Mouse (Mus musculus) naive thymus-derived CD4-positive, alpha-beta T cell, adult 2 months (primary cell): ENCODE measurements at regions not wholly inside any gene's neighbourhood (a gene's known extent, or its start where the extent isn't known, plus 50 kb on each side); places are given as distances from the start of the nearest gene placed in this dataset.
A peak's percentile ranks its signal among the peaks of the same experiment; 100 is the strongest.

ENCODE experiments used
- DNase-seq: peaks from one replicate; pipeline ENCODE4 v3.0.0-alpha.2; 2011; ENCODE audit warnings: low read depth

GRCm38 (mm10) chr1:43367151-43367895, 77.1 kb upstream of the Nck2 start:
- no peak for DNase-seq

- DNase-seq: no peak
These were observed 72.5 kb upstream of the Nck2 start for GRCm38 (mm10) chr1:43371863-43372262.

DNA sequence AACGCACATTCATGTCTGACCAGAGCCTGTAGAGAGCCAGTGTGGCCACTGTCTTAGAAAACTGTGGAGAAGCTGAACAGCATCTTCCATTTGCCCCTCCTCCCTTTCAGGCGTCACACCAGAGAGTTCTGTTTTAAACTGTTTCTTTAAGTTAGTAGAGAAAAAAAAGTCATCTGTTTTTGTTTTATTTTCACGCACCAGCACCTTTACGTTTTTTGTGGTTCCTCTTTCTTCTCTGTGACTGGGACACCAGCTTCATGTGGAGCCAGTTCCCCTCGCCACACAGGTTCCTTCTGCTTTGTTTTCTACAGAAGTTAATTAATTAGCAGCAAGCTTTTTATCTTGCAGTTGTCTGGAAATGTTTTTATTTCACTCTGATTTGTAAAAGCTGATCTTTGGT, 69.4 kb upstream of the Nck2 start:
- peak; percentile 29 for DNase-seq

GRCm38 (mm10) chr1:43375851-43376250, 68.5 kb upstream of the Nck2 start:
- peak; percentile 10 for DNase-seq

DNA sequence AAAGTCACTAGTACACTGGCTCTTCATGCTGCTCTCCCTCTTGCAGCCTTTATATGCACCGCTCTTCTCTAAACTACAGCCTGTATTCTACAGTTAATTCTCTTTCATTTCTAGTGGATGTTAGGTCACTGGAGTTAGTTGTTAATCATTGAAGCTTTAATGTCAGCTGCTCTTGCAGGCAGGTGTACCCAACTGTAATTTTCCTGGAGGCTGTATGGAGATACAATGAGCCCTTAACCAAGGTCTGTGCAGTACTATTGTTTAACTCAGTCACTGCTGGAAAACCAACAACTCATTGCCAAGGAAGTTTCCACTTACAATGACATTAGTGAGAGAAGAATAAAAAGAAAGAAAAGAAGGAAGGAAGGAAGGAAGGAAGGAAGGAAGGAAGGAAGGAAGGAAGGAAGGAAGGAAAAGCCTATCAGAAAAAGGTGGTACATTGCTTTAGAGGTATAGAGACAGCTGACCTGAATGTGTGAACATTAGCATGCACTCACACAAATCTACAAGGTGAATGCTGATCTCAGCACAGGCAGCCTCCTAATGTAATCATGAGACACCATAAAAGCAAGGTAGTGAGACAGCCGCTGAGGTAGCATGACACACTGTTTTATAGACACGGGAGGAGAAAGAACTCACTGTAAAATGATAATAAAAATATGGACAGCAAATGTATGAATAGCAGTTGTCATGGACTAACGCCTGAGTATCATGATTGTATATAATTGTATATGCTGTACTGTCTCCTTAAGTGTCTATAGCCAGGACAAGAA, 66.7 kb upstream of the Nck2 start:
- no peak for DNase-seq

DNA sequence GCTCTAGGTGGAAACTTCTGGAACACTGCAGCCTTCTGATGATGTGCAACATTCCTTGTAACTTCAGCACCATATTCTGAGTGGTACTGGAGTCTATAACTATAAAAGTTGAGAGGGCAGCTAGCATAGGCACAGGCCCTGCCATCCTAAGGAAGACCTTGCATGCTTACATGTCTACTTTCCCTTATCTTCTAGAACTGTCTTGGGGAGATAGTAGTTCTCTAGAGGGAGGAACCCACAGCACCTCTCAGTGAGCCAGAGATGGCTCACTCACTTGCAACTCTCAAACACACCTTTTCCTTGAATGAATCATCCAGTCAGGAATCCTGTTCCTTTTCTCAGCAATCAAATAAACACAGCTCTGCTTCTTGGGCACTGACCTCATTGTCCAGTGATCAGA, 59.4 kb upstream of the Nck2 start:
- DNase-seq: no peak

- DNase-seq: no peak
These were observed 50.3 kb upstream of the Nck2 start for GRCm38 (mm10) chr1:43394035-43394434.
